Mouse (Mus musculus) MEL (cell line): ENCODE measurements around the gene Pax3. TPM values are rescaled to one million over a fixed set of nuclear protein-coding genes. Genes with fewer than 3 reads are reported as not detected.

ENCODE experiments used
- DNase-seq: peaks from one replicate; pipeline ENCODE4 v3.0.0; 2011; ENCODE audit warnings: low read depth, low spot score
- H3K27ac ChIP-seq: 2 replicates; pipeline ENCODE4 v1.5.1; 2012; ENCODE audit warnings: low read depth, mild to moderate bottlenecking, control low read depth, low read length, moderate library complexity; ENCODE audit not compliant: control insufficient read depth
- H3K27me3 ChIP-seq, 2 experiments: fragments of 150-350 bp in 1 of 2; sonication (generic) in 1 of 2; 2 replicates each; pipeline ENCODE4 v1.6.1; 2012; ENCODE audit warnings: low read length in 2 of 2, mild to moderate bottlenecking in 2 of 2, improper control_type of control experiment in 1 of 2, moderate library complexity in 1 of 2; ENCODE audit not compliant: insufficient read depth in 2 of 2, control insufficient read depth in 1 of 2
- H3K36me3 ChIP-seq, 2 experiments: 2 replicates each; pipeline ENCODE4 v1.6.1; 2012 to 2014; ENCODE audit warnings: low read length in 2 of 2, improper control_type of control experiment in 1 of 2, inconsistent platforms in 1 of 2, mild to moderate bottlenecking in 1 of 2; ENCODE audit not compliant: insufficient read depth in 2 of 2, control insufficient read depth in 1 of 2
- H3K4me1 ChIP-seq, 2 experiments: fragments of 150-350 bp in 1 of 2; sonication (generic) in 1 of 2; 2 replicates each; pipeline ENCODE4 v1.6.1; 2012; ENCODE audit warnings: low read length in 2 of 2, improper control_type of control experiment in 1 of 2, mild to moderate bottlenecking in 1 of 2; ENCODE audit not compliant: insufficient read depth in 2 of 2, control insufficient read depth in 1 of 2
- H3K4me3 ChIP-seq, 2 experiments: fragments of 150-350 bp in 1 of 2; sonication (generic) in 1 of 2; 2 replicates each; pipeline ENCODE4 v1.5.1; 2012; ENCODE audit warnings: low read depth in 2 of 2, low read length in 2 of 2, mild to moderate bottlenecking in 2 of 2, moderate library complexity in 2 of 2, control low read depth in 1 of 2, improper control_type of control experiment in 1 of 2; ENCODE audit not compliant: control insufficient read depth in 1 of 2, insufficient read depth in 1 of 2
- H3K79me2 ChIP-seq: 2 replicates; pipeline ENCODE4 v1.6.1; 2012; ENCODE audit warnings: mild to moderate bottlenecking, low read length, moderate library complexity; ENCODE audit not compliant: control insufficient read depth, poor library complexity, insufficient read depth
- H3K9ac ChIP-seq: 2 replicates; pipeline ENCODE4 v1.6.1; 2012; ENCODE audit warnings: low read depth, mild to moderate bottlenecking, control low read depth, low read length, moderate library complexity; ENCODE audit not compliant: control insufficient read depth, poor library complexity, severe bottlenecking
- H3K9me3 ChIP-seq: fragments of 150-350 bp; sonication (generic); replicated peaks from 2 replicates; pipeline ENCODE4 v1.6.1; 2012; ENCODE audit warnings: mild to moderate bottlenecking, low read length, improper control_type of control experiment, moderate library complexity; ENCODE audit not compliant: insufficient read depth
- BHLHE40 ChIP-seq: IDR thresholded peaks from 2 replicates; pipeline ENCODE4 v1.6.1; 2012; ENCODE audit warnings: low read depth, mild to moderate bottlenecking, inconsistent platforms, low read length, improper control_type of control experiment, borderline replicate concordance
- CHD1 ChIP-seq: IDR thresholded peaks from 2 replicates; pipeline ENCODE4 v1.6.1; 2012; ENCODE audit warnings: low read depth, mild to moderate bottlenecking, inconsistent platforms, low read length, improper control_type of control experiment
- E2F4 ChIP-seq: IDR thresholded peaks from 2 replicates; pipeline ENCODE4 v1.6.1; 2011; ENCODE audit warnings: low read depth, low read length, improper control_type of control experiment, borderline replicate concordance
- EP300 ChIP-seq, 2 experiments: IDR thresholded peaks; 2 replicates each; pipeline ENCODE4 v1.6.1; 2011; ENCODE audit warnings: improper control_type of control experiment in 2 of 2, low read length in 2 of 2, low read depth in 1 of 2, mild to moderate bottlenecking in 1 of 2
- ETS1 ChIP-seq: IDR thresholded peaks from 2 replicates; pipeline ENCODE4 v1.6.1; 2012; ENCODE audit warnings: low read depth, mild to moderate bottlenecking, inconsistent platforms, low read length, improper control_type of control experiment, moderate library complexity
- HCFC1 ChIP-seq: IDR thresholded peaks from 2 replicates; pipeline ENCODE4 v1.6.1; 2012; ENCODE audit warnings: low read depth, mild to moderate bottlenecking, inconsistent platforms, low read length, improper control_type of control experiment, moderate library complexity
- MAFK ChIP-seq: IDR thresholded peaks from 2 replicates; pipeline ENCODE4 v1.6.1; 2011; ENCODE audit warnings: low read depth, mild to moderate bottlenecking, low read length, improper control_type of control experiment, borderline replicate concordance
- MEF2A ChIP-seq: IDR thresholded peaks from 2 replicates; pipeline ENCODE4 v1.6.1; 2014; ENCODE audit warnings: low read depth, mild to moderate bottlenecking, inconsistent platforms, low read length, improper control_type of control experiment; ENCODE audit not compliant: poor library complexity, insufficient replicate concordance, severe bottlenecking; ENCODE audit errors: extremely low read depth
- MXI1 ChIP-seq: IDR thresholded peaks from 2 replicates; pipeline ENCODE4 v1.6.1; 2011; ENCODE audit warnings: mild to moderate bottlenecking, low read depth, low read length, improper control_type of control experiment
- MYB ChIP-seq: IDR thresholded peaks from 2 replicates; pipeline ENCODE4 v1.6.1; 2011; ENCODE audit warnings: mild to moderate bottlenecking, low read depth, low read length, improper control_type of control experiment
- NELFE ChIP-seq: IDR thresholded peaks from 2 replicates; pipeline ENCODE4 v1.6.1; 2011; ENCODE audit warnings: low read depth, low read length, improper control_type of control experiment
- NRF1 ChIP-seq: IDR thresholded peaks from 2 replicates; pipeline ENCODE4 v1.6.1; 2014; ENCODE audit warnings: low read depth, mild to moderate bottlenecking, inconsistent platforms, low read length, improper control_type of control experiment, moderate library complexity; ENCODE audit not compliant: poor library complexity, insufficient read depth, severe bottlenecking
- POLR2A ChIP-seq, 2 experiments: IDR thresholded peaks; 2 replicates each; pipeline ENCODE4 v1.6.1; 2011 to 2012; ENCODE audit warnings: low read length in 2 of 2, mild to moderate bottlenecking in 2 of 2, control low read depth in 1 of 2, improper control_type of control experiment in 1 of 2, low read depth in 1 of 2, moderate library complexity in 1 of 2; ENCODE audit not compliant: control insufficient read depth in 1 of 2, insufficient read depth in 1 of 2, poor library complexity in 1 of 2
- SIN3A ChIP-seq: IDR thresholded peaks from 2 replicates; pipeline ENCODE4 v1.6.1; 2012; ENCODE audit warnings: low read length, improper control_type of control experiment, inconsistent platforms
- TBP ChIP-seq: IDR thresholded peaks from 2 replicates; pipeline ENCODE4 v1.8.0; 2011; ENCODE audit warnings: low read depth, low read length, improper control_type of control experiment
- USF1 ChIP-seq: IDR thresholded peaks from 2 replicates; pipeline ENCODE4 v1.6.1; 2014; ENCODE audit warnings: low read depth, mild to moderate bottlenecking, inconsistent platforms, low read length, improper control_type of control experiment, moderate library complexity
- USF2 ChIP-seq, 2 experiments: IDR thresholded peaks; 2 replicates each; pipeline ENCODE4 v1.6.1; 2011 to 2012; ENCODE audit warnings: improper control_type of control experiment in 2 of 2, low read length in 2 of 2, borderline replicate concordance in 1 of 2, inconsistent platforms in 1 of 2, low read depth in 1 of 2, mild to moderate bottlenecking in 1 of 2; ENCODE audit not compliant: insufficient read depth in 1 of 2
- ZKSCAN1 ChIP-seq: IDR thresholded peaks from 2 replicates; pipeline ENCODE4 v1.6.1; 2012; ENCODE audit warnings: low read depth, mild to moderate bottlenecking, inconsistent platforms, low read length, improper control_type of control experiment, moderate library complexity
- ZNF384 ChIP-seq: IDR thresholded peaks from 2 replicates; pipeline ENCODE4 v1.6.1; 2012; ENCODE audit warnings: low read depth, mild to moderate bottlenecking, inconsistent platforms, low read length, improper control_type of control experiment
- polyA plus RNA-seq, 2 experiments: library from polyadenylated mRNA; stranded (reverse) in 1 of 2; unstranded in 1 of 2; fragments of >175 nt in 1 of 2; fragments of >200 nt in 1 of 2; gene quantifications; 2 replicates each; pipeline versions ENCODE4 v1.2.1 to v1.2.4; 2012; ENCODE audit warnings: low replicate concordance in 2 of 2, low read depth in 1 of 2; ENCODE audit not compliant: insufficient read length in 2 of 2, insufficient read depth in 1 of 2, missing spikeins in 1 of 2
- total RNA-seq: library from RNA; depleted of rRNA; stranded (reverse); fragments of 300-350 nt; gene quantifications from 2 replicates; pipeline ENCODE4 v1.2.3, GENCODE M21; 2012

Pax3 gene
- total and polyA plus RNA-seq, 3 experiments = not detected

GRCm38 (mm10) chr1:78210568-78210967 is 13.6 kb upstream of the Pax3 start:
- TF ChIP-seq POLR2A (IDR thresholded peaks at IDR 0.05; ENCODE audit: control insufficient read depth in 1 of 2, insufficient read depth in 1 of 2, low read depth in 1 of 2, low read length in 2 of 2, poor library complexity in 1 of 2) (no peak), NELFE (no peak), MYB (no peak), MEF2A (no peak)
- H3K27me3 ChIP-seq = no peaks in the 10 kb centered on the region
- no peaks in the 10 kb centered on the region for H3K4me1 ChIP-seq
- no peaks in the 10 kb centered on the region for H3K36me3 ChIP-seq
- H3K79me2 ChIP-seq = no peaks in the 10 kb centered on the region
- H3K4me3 ChIP-seq = no peak overlapping the region
- H3K27ac ChIP-seq = no peak overlapping the region
- H3K9ac ChIP-seq = no peak overlapping the region
- DNase-seq = no peak
- no peaks in the 10 kb centered on the region for H3K9me3 ChIP-seq

- TF ChIP-seq EP300 (IDR thresholded peaks at IDR 0.05; ENCODE audit: low read depth in 1 of 2, low read length in 2 of 2) = no peak
- TF ChIP-seq HCFC1 = no peak
- no peak for TF ChIP-seq SIN3A
- TF ChIP-seq MAFK = no peak
- no peak for TF ChIP-seq E2F4
- TF ChIP-seq USF1 = no peak
- TF ChIP-seq ZNF384 = no peak
- TF ChIP-seq CHD1 = no peak
- no peak for TF ChIP-seq MXI1
- no peak for TF ChIP-seq BHLHE40
- TF ChIP-seq, all 39 proteins: peak for 0
- H3K4me3 ChIP-seq = no peak overlapping the region
- no peaks in the 10 kb centered on the region for H3K36me3 ChIP-seq
- no peak for DNase-seq
- no peak overlapping the region for H3K27ac ChIP-seq
- H3K4me1 ChIP-seq = no peaks in the 10 kb centered on the region
- H3K79me2 ChIP-seq = no peaks in the 10 kb centered on the region
- H3K9me3 ChIP-seq = no peaks in the 10 kb centered on the region
- H3K9ac ChIP-seq = no peak overlapping the region
- no peaks in the 10 kb centered on the region for H3K27me3 ChIP-seq
Observed at GRCm38 (mm10) chr1:78208281-78208814, 11.4 kb upstream of the Pax3 start.

GRCm38 (mm10) chr1:78204341-78204740 is 7.4 kb upstream of the Pax3 start:
- Histone ChIP-seq H3K9me3 (no peaks in the 10 kb centered on the region), H3K9ac (no peak overlapping the region), H3K4me3 (no peak overlapping the region), H3K27ac (no peak overlapping the region), H3K36me3 (no peaks in the 10 kb centered on the region), H3K79me2 (no peaks in the 10 kb centered on the region)
- TF ChIP-seq ZKSCAN1 (no peak), ZNF384 (no peak), NRF1 (no peak), ETS1 (no peak), POLR2A (IDR thresholded peaks at IDR 0.05; ENCODE audit: control insufficient read depth in 1 of 2, insufficient read depth in 1 of 2, low read depth in 1 of 2, low read length in 2 of 2, poor library complexity in 1 of 2) (no peak), TBP (no peak), USF2 (IDR thresholded peaks at IDR 0.05; ENCODE audit: borderline replicate concordance in 1 of 2, insufficient read depth in 1 of 2, low read depth in 1 of 2, low read length in 2 of 2) (no peak)
- TF ChIP-seq, all 39 proteins: peak for 0
- H3K4me1 ChIP-seq = no peaks in the 10 kb centered on the region
- no peak for DNase-seq
- H3K27me3 ChIP-seq = no peaks in the 10 kb centered on the region
